Mouse (Mus musculus): ENCODE measurements around the gene Sp1. TPM values are rescaled to one million over a fixed set of nuclear protein-coding genes. Genes with fewer than 3 reads are reported as not detected.
A peak's percentile ranks its signal among the peaks of the same experiment; 100 is the strongest.

The Sp1 gene
- polyA plus RNA-seq, 1 experiment from 2014 or later, result 7.6 TPM

- no peaks in the 10 kb centered on the region for H3K27me3 ChIP-seq (ENCODE audit: insufficient read depth, poor library complexity, severe bottlenecking)
- peak overlapping the region; percentile 73 for H3K4me3 ChIP-seq
- no peak for DNase-seq (ENCODE audit: low spot score)
- H3K36me3 ChIP-seq, result peaks cover 23% of the 10 kb centered on the region
- H3K4me1 ChIP-seq, result peaks cover 35% of the 10 kb centered on the region
- H3K27ac ChIP-seq, result peak overlapping the region; percentile 99
- 15% methylated on average over 34 of the region's 34 CpGs for WGBS
- H3K9me3 ChIP-seq, result no peaks in the 10 kb centered on the region
Measured at GRCm38 (mm10) chr15:102404608-102405488, 1.1 kb upstream of the Sp1 start.

DNA sequence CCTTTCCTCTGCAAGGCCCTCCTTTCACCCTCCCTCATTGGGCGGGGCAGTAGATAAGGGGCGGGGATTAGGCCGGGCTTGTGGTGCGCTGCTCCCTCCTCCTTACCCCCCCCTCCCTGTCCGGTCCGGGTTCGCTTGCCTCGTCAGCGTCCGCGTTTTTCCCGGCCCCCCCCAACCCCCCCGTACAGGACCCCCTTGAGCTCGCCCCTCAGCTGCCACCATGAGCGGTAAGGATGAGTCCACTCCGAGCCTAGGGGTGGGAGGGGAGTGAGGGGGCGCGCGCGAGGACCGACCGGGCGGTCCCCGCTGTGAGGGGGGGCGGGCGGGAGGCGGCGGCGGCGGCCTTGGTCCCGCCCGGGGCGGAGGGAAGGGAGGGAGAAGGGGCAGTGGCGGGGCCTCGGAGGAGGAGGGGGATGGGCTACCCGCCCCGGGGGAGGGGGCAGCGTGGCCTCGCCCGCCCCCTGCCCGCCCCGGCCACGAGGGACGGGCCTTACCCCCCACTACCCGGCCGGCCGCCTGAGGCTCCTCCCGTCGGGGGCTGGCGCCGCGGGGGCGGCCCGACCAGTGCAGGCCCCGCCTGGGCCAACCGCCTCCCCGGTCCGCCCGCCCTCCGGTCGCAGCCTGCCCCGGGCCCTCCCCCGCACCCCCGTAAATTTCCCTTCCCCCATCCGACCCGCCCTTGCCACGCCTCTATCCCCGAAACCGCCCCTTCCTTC lies 411 bp downstream of the Sp1 start:
- DNase-seq (ENCODE audit: low spot score), result peak; percentile 91
- Histone ChIP-seq H3K27ac (peak overlapping the region; percentile 99), H3K4me1 (peaks cover 29% of the 10 kb centered on the region), H3K4me3 (peak overlapping the region; percentile 73), H3K9me3 (no peaks in the 10 kb centered on the region), H3K27me3 (ENCODE audit: insufficient read depth, poor library complexity, severe bottlenecking) (no peaks in the 10 kb centered on the region), H3K36me3 (peaks cover 37% of the 10 kb centered on the region)
- WGBS, result 3% methylated on average over 27 of the region's 69 CpGs

DNA sequence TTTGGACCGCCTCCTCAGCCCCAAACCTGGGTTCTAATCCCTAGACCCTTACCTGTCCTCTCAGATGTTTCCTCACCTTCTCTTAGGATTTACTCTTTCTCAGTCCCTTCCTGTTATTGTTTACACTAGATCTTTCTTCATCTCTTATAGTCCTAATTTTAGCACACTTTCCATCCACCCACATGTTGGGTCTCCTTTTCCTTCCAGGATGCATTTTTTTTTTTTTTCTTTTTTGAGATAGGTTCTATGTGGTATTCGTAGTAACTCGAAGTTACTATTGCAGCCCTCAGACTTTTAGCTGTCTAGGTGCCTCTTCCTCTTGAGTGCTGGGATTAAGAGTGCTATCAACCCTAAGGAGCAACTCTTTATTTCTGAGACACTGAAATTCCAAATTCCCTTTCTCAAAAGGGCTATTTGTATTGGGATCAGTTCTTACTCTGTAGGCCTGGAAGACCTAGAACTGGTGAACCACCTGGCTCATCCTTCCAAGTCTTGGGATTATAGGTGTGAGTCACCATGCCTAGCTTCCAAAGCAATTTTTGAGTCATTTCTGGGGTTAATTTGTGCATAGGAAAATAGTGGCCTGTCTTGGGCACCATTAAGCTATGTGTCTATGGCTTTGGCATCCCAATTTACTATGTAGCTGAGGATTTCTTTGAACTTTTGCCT lies 1.1 kb downstream of the Sp1 start:
- no peak for DNase-seq (ENCODE audit: low spot score)
- Histone ChIP-seq H3K36me3 (peaks cover 44% of the 10 kb centered on the region), H3K4me3 (peak overlapping the region; percentile 73), H3K27me3 (ENCODE audit: insufficient read depth, poor library complexity, severe bottlenecking) (no peaks in the 10 kb centered on the region), H3K27ac (peak overlapping the region; percentile 99), H3K9me3 (no peaks in the 10 kb centered on the region), H3K4me1 (peaks cover 29% of the 10 kb centered on the region)
- WGBS, result 17% methylated on average over 3 of the region's 3 CpGs

- H3K27ac ChIP-seq, result no peak overlapping the region
- peaks cover 52% of the 10 kb centered on the region for H3K36me3 ChIP-seq
- H3K4me1 ChIP-seq, result peaks cover 29% of the 10 kb centered on the region
- peak overlapping the region; percentile 12; the same call in 1 of the 2 replicates for H3K4me3 ChIP-seq
- 95% methylated on average over 10 of the region's 10 CpGs for WGBS
- no peaks in the 10 kb centered on the region for H3K9me3 ChIP-seq
- H3K27me3 ChIP-seq (ENCODE audit: insufficient read depth, poor library complexity, severe bottlenecking), result no peaks in the 10 kb centered on the region
- no peak for DNase-seq (ENCODE audit: low spot score)
Measured at GRCm38 (mm10) chr15:102407681-102408557, 2.0 kb downstream of the Sp1 start.

DNA sequence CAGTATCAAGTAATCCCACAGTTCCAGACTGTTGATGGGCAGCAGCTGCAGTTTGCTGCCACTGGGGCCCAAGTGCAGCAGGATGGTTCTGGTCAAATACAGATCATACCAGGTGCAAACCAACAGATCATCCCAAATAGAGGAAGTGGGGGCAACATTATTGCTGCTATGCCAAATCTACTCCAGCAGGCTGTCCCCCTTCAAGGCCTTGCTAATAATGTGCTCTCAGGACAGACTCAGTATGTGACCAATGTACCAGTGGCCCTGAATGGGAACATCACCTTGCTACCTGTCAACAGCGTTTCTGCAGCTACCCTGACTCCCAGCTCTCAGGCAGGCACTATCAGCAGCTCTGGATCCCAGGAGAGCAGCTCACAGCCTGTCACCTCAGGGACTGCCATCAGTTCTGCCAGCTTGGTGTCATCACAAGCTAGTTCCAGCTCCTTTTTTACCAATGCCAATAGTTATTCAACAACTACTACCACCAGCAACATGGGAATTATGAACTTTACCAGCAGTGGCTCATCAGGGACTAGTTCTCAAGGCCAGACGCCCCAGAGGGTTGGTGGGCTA lies 2.7 kb downstream of the Sp1 start:
- H3K4me1 ChIP-seq, result peaks cover 29% of the 10 kb centered on the region
- H3K36me3 ChIP-seq, result peaks cover 59% of the 10 kb centered on the region

GRCm38 (mm10) chr15:102409286-102409685 lies 3.3 kb downstream of the Sp1 start:
- Histone ChIP-seq H3K4me1 (peaks cover 29% of the 10 kb centered on the region), H3K36me3 (peaks cover 63% of the 10 kb centered on the region), H3K27ac (no peak overlapping the region), H3K9me3 (no peaks in the 10 kb centered on the region), H3K27me3 (ENCODE audit: insufficient read depth, poor library complexity, severe bottlenecking) (no peaks in the 10 kb centered on the region), H3K4me3 (0 out of 2 replicates have a peak overlapping the region, but pooled peaks have one; percentile 34)
- 90% methylated on average over 3 of the region's 3 CpGs for WGBS
- DNase-seq (ENCODE audit: low spot score), result no peak

More for the DNA sequence above, 2.7 kb downstream of the Sp1 start:
- WGBS, result 80% methylated on average over 2 of the region's 2 CpGs
- Histone ChIP-seq H3K4me3 (no peak overlapping the region), H3K27me3 (ENCODE audit: insufficient read depth, poor library complexity, severe bottlenecking) (no peaks in the 10 kb centered on the region), H3K9me3 (no peaks in the 10 kb centered on the region), H3K27ac (no peak overlapping the region)
- no peak for DNase-seq (ENCODE audit: low spot score)

DNA sequence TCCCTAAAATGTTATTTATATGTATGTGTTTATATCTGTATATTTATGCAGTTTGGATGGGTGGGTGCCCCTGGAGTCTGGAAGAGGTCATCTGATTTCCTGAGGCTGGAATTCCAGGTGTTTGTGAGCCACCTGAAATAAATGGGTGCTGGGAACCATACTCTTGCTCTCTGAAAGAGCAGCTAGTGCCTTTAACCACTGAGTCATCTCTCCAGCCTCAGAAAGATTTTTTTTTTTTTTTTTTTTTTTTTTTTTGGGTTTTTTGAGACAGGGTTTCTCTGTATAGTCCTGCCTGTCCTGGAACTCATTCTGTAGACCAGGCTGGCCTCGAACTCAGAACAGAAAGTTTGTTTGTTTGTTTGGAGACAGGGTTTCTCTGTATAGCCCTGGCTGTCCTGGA lies 5.1 kb downstream of the Sp1 start:
- Histone ChIP-seq H3K4me3 (no peak overlapping the region), H3K9me3 (no peaks in the 10 kb centered on the region), H3K27ac (no peak overlapping the region), H3K27me3 (ENCODE audit: insufficient read depth, poor library complexity, severe bottlenecking) (no peaks in the 10 kb centered on the region), H3K4me1 (peaks cover 24% of the 10 kb centered on the region), H3K36me3 (peaks cover 70% of the 10 kb centered on the region)
- WGBS, result 95% methylated on average over 1 of the region's 1 CpGs
- no peak for DNase-seq (ENCODE audit: low spot score)

DNA sequence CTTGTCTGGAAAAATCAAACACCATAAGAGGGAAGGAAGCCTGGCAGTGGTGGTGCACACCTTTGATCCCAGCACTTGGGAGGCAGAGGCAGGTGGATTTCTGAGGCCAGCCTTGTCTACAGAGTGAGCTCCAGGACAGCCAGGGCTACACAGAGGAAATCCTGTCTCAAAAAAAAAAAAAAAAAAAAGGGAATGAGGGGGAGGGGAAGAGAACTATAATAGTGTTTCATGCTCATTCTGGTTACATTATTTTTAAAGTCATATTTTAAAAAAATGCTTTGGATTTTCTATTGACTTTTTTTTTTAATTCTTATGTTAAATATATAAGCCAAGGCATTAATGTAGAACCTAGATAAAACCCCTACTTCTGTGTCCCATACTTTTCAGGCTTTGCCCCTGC lies 7.7 kb downstream of the Sp1 start:
- Histone ChIP-seq H3K9me3 (no peaks in the 10 kb centered on the region), H3K27ac (no peak overlapping the region), H3K4me3 (no peak overlapping the region), H3K36me3 (peaks cover 70% of the 10 kb centered on the region), H3K27me3 (ENCODE audit: insufficient read depth, poor library complexity, severe bottlenecking) (no peaks in the 10 kb centered on the region), H3K4me1 (peaks cover 12% of the 10 kb centered on the region)
- no peak for DNase-seq (ENCODE audit: low spot score)

DNA sequence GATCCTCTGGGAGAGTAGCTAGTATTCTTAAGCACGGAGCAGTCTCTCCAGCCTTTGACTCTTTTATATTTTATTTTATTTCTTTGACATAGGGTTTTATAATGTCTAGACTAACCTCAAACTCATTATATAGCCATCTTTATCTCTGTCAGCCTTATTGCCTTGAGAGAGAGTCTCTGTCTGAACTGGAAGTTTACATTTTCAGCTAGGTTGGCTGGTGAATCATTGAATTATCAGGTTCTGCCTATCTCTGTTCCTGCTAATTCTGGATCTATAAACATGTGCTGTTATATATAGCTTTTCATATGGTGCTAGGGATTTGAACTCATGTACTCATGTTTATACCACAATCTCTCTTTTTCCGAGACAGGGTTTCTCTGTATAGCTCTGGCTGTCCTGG lies 11.6 kb downstream of the Sp1 start:
- Histone ChIP-seq H3K4me1 (no peaks in the 10 kb centered on the region), H3K4me3 (no peak overlapping the region), H3K27me3 (ENCODE audit: insufficient read depth, poor library complexity, severe bottlenecking) (no peaks in the 10 kb centered on the region), H3K9me3 (no peaks in the 10 kb centered on the region), H3K27ac (no peak overlapping the region), H3K36me3 (peaks cover 45% of the 10 kb centered on the region)
- no peak for DNase-seq (ENCODE audit: low spot score)
- 91% methylated on average over 2 of the region's 2 CpGs for WGBS

GRCm38 (mm10) chr15:102420986-102421385 lies 15.0 kb downstream of the Sp1 start:
- Histone ChIP-seq H3K27ac (no peak overlapping the region), H3K4me3 (no peak overlapping the region), H3K27me3 (ENCODE audit: insufficient read depth, poor library complexity, severe bottlenecking) (no peaks in the 10 kb centered on the region), H3K4me1 (no peaks in the 10 kb centered on the region), H3K36me3 (peaks cover 49% of the 10 kb centered on the region), H3K9me3 (no peaks in the 10 kb centered on the region)
- no peak for DNase-seq (ENCODE audit: low spot score)
- 42% methylated on average over 1 of the region's 1 CpGs for WGBS

DNA sequence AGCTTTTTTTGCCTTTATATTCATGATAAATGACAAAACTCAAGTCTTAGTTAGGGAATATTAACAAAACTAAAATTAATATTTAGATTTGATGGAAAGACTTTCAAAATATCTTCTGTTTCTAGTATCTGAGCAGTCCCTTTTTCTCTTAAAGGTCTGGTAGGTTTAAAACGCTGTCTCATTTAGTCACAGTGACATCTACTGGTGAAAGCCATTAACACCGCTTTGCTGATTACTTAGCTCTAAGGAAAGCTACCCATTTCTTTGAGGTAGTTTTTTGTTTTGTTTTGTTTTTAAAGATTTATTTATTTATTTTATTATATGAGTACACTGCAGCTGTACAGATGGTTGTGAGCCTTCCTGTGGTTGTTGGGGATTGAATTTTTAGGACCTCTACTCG lies 15.5 kb downstream of the Sp1 start:
- H3K4me3 ChIP-seq, result no peak overlapping the region
- no peak overlapping the region for H3K27ac ChIP-seq
- H3K9me3 ChIP-seq, result no peaks in the 10 kb centered on the region
- peaks cover 54% of the 10 kb centered on the region for H3K36me3 ChIP-seq
- no peaks in the 10 kb centered on the region for H3K4me1 ChIP-seq
- 54% methylated on average over 3 of the region's 3 CpGs for WGBS
- no peaks in the 10 kb centered on the region for H3K27me3 ChIP-seq (ENCODE audit: insufficient read depth, poor library complexity, severe bottlenecking)
- DNase-seq (ENCODE audit: low spot score), result no peak
